Comparison of ENCODE assay signal across 17 mouse cellular contexts in genomic region chr2:106888174-106888573, GRCm38 (mm10).
"Had no signal": no experiment of that assay in that cellular context is flagged by ENCODE, and none has a peak within 500 bp of the region (broad histone marks: within the 10 kb centered on the region; RNA-seq: fewer than 3 reads in every experiment).

No protein-coding gene starts in this region.

- ATAC-seq: liver, postnatal 0 days; lung, postnatal 0 days; midbrain, embryonic 15.5 days had no signal

- H3K36me3 ChIP-seq: lung, embryonic 15.5 days; midbrain, embryonic 12.5 days; midbrain, embryonic 15.5 days; neural tube, embryonic 12.5 days; stomach, embryonic 15.5 days had no signal

- H3K4me3 ChIP-seq: lung, embryonic 15.5 days; megakaryocyte, embryonic 14.5 days; midbrain, embryonic 12.5 days; midbrain, embryonic 15.5 days; neural tube, embryonic 12.5 days; stomach, embryonic 15.5 days had no signal

- H3K4me1 ChIP-seq: megakaryocyte, embryonic 14.5 days had no signal

- DNase-seq: liver, postnatal 0 days; lung, adult 2 months; lung, postnatal 14 days; lung, postnatal 36 days; right cerebral cortex, postnatal 14 days; thymus, adult 2 months; thymus, postnatal 25 days; thymus, postnatal 4 days had no signal

- H3K9ac ChIP-seq: liver, postnatal 0 days; lung, embryonic 15.5 days; midbrain, embryonic 12.5 days; midbrain, embryonic 15.5 days; neural tube, embryonic 12.5 days; stomach, embryonic 15.5 days had no signal

- H3K4me2 ChIP-seq: lung, embryonic 15.5 days; midbrain, embryonic 12.5 days; midbrain, embryonic 15.5 days; neural tube, embryonic 12.5 days; stomach, embryonic 15.5 days had no signal

- H3K27me3 ChIP-seq: lung, embryonic 15.5 days; megakaryocyte, embryonic 14.5 days; midbrain, embryonic 12.5 days; midbrain, embryonic 15.5 days; neural tube, embryonic 12.5 days; stomach, embryonic 15.5 days had no signal

- H3K9me3 ChIP-seq: lung, embryonic 15.5 days; midbrain, embryonic 12.5 days; midbrain, embryonic 15.5 days; neural tube, embryonic 12.5 days; stomach, embryonic 15.5 days had no signal

- H3K27ac ChIP-seq: lung, embryonic 15.5 days; macrophage; midbrain, embryonic 12.5 days; midbrain, embryonic 15.5 days; neural tube, embryonic 12.5 days; stomach, embryonic 15.5 days; stomach, postnatal 0 days had no signal
